Mouse (Mus musculus) neural tube, embryonic 13.5 days (tissue): ENCODE measurements around the gene Ttc4. TPM values are rescaled to one million over a fixed set of nuclear protein-coding genes. Genes with fewer than 3 reads are reported as not detected.

Source experiments
- ATAC-seq: fragments of 200-750 bp; cut with Nextera tagmentation; 2 replicates; pipeline ENCODE4 v1.8.0; 2017; ENCODE audit warnings: low read depth, mild to moderate bottlenecking, moderate TSS enrichment, moderate library complexity
- H3K27ac ChIP-seq: fragments of 300-500 bp; sonication (generic); replicated peaks from 2 replicates; pipeline ENCODE4 v1.5.1; 2015; ENCODE audit warnings: moderate library complexity, mild to moderate bottlenecking, inconsistent platforms
- H3K27me3 ChIP-seq: fragments of 300-500 bp; sonication (generic); 2 replicates; pipeline ENCODE4 v1.6.1; 2015; ENCODE audit warnings: mild to moderate bottlenecking, inconsistent platforms
- H3K36me3 ChIP-seq: fragments of 300-500 bp; sonication (generic); 2 replicates; pipeline ENCODE4 v1.6.1; 2015; ENCODE audit warnings: mild to moderate bottlenecking, inconsistent platforms
- H3K4me1 ChIP-seq: fragments of 300-500 bp; sonication (generic); replicated peaks from 2 replicates; pipeline ENCODE4 v1.6.1; 2015; ENCODE audit warnings: inconsistent platforms
- H3K4me2 ChIP-seq: fragments of 300-500 bp; sonication (generic); 2 replicates; pipeline ENCODE4 v1.6.1; 2015; ENCODE audit warnings: inconsistent platforms, mild to moderate bottlenecking, moderate library complexity
- H3K4me3 ChIP-seq: fragments of 300-500 bp; sonication (generic); 2 replicates; pipeline ENCODE4 v1.5.1; 2015; ENCODE audit warnings: mild to moderate bottlenecking, inconsistent platforms
- H3K9ac ChIP-seq: fragments of 300-500 bp; sonication (generic); 2 replicates; pipeline ENCODE4 v1.6.1; 2015; ENCODE audit warnings: moderate library complexity, mild to moderate bottlenecking, inconsistent platforms
- H3K9me3 ChIP-seq: fragments of 300-500 bp; sonication (generic); 2 replicates; pipeline ENCODE4 v1.6.1; 2016; ENCODE audit warnings: inconsistent platforms
- WGBS: fragments of 180-500 bp; shearing (Covaris S2); methylation state at CpG from one replicate; pipeline ENCODE4 v1.1.7; 2015; 5-methylcytosine and 5-hydroxymethylcytosine counted together
- polyA plus RNA-seq: library from polyadenylated mRNA; unstranded; fragments of >200 nt; fragmentation: Nextera tagmentation; extraction: Ambion mirVana; gene quantifications from 2 replicates; pipeline ENCODE4 v1.2.1, GENCODE M21; 2015

Gene Ttc4
- polyA plus RNA-seq, 1 experiment from 2014 or later: 109 TPM

GRCm38 (mm10) chr4:106622712-106623111 is 56.0 kb downstream of the Ttc4 start:
- Histone ChIP-seq H3K9ac (no peak overlapping the region), H3K4me3 (no peak overlapping the region), H3K4me1 (peaks cover 16% of the 10 kb centered on the region), H3K4me2 (no peak overlapping the region; the same call in 1 of the 2 replicates), H3K9me3 (no peaks in the 10 kb centered on the region), H3K27ac (no peak overlapping the region), H3K27me3 (peaks cover 41% of the 10 kb centered on the region), H3K36me3 (no peaks in the 10 kb centered on the region)
- no peak for ATAC-seq
- 34% methylated on average over 28 of the region's 28 CpGs for WGBS

DNA sequence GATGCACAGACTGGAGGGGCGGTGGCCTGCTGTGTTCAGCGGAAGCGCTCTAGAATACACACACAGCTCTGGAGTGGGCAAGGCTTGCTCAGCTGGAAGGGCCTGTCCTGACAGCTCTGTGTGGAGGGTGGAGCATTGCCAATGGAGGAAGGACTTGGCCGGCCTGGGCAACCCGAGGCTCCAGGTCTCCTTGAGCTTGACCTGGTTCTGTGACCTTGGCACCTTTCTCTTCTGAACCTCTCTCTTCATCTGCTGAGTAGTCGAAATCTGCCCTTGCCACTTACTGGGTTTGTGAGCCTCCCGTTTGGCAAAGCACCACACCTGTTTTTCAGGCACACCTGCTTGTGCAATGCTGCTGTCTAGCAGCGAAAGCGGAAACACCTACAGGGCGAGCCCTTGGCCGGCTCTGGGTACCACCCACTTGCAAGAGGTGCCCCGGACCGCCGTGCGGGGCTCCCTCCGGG is 56.7 kb downstream of the Ttc4 start, which contains the start of gene Ttc22:
Gene Ttc22 (plus strand): TSS at position 403 of the 464 bp plus-strand sequence.
- no peaks in the 10 kb centered on the region for H3K36me3 ChIP-seq
- peaks cover 43% of the 10 kb centered on the region for H3K27me3 ChIP-seq
- H3K4me3 ChIP-seq: no peak within 1 kb of the TSS
- H3K27ac ChIP-seq: no peak within 1 kb of the TSS
- no peak within 1 kb of the TSS for H3K9ac ChIP-seq
- no peaks in the 10 kb centered on the region for H3K9me3 ChIP-seq
- ATAC-seq: no peak
- H3K4me1 ChIP-seq: peaks cover 20% of the 10 kb centered on the region
- no peak within 1 kb of the TSS; the same call in 1 of the 2 replicates for H3K4me2 ChIP-seq
- WGBS: 35% methylated on average over 16 of the region's 16 CpGs

- WGBS: 77% methylated on average over 3 of the region's 3 CpGs
- no peaks in the 10 kb centered on the region for H3K36me3 ChIP-seq
- H3K27me3 ChIP-seq: peaks cover 45% of the 10 kb centered on the region
- no peaks in the 10 kb centered on the region for H3K9me3 ChIP-seq
- H3K9ac ChIP-seq: no peak overlapping the region
- peaks cover 20% of the 10 kb centered on the region for H3K4me1 ChIP-seq
- no peak for ATAC-seq
- H3K4me2 ChIP-seq: no peak overlapping the region
- no peak overlapping the region for H3K27ac ChIP-seq
- no peak overlapping the region for H3K4me3 ChIP-seq
Observed at GRCm38 (mm10) chr4:106621428-106621827, 57.3 kb downstream of the Ttc4 start.

GRCm38 (mm10) chr4:106618898-106619297 is 59.8 kb downstream of the Ttc4 start:
- no peak for ATAC-seq

DNA sequence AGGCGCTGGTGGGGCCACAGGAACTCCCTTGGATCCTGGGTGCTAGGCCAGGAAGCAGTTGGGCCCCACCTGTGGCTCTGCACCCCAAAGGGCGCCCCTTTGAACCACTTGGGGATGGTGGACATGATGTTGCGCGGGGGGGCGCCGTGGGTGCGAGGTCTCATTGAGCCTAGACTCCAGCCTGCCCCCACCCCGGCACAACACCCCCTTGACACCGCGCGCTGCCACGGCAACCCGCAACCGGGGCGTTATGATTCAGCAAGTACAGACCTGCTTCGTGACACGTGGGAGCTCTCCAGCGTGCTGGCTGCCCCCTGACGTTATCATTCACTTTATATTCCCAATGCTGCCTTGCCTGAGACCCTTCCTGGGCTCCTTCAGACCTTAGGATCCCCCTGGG is 61.7 kb downstream of the Ttc4 start, which contains the start of gene Lexm:
Gene Lexm (minus strand): TSS at position 186 of the 400 bp plus-strand sequence.
- H3K4me1 ChIP-seq: peaks cover 19% of the 10 kb centered on the region
- no peaks in the 10 kb centered on the region for H3K9me3 ChIP-seq
- H3K36me3 ChIP-seq: no peaks in the 10 kb centered on the region
- H3K27me3 ChIP-seq: peaks cover 16% of the 10 kb centered on the region
- peak within 1 kb of the TSS; percentile 49 for H3K4me2 ChIP-seq
- 2% methylated on average over 19 of the region's 19 CpGs for WGBS
- H3K9ac ChIP-seq: peak within 1 kb of the TSS; percentile 49
- no peak within 1 kb of the TSS for H3K27ac ChIP-seq
- 0 out of 2 replicates have a peak within 1 kb of the TSS, but pooled peaks have one; percentile 10 for H3K4me3 ChIP-seq
- ATAC-seq: no peak

More at GRCm38 (mm10) chr4:106618898-106619297, 59.8 kb downstream of the Ttc4 start:
- Histone ChIP-seq H3K9me3 (no peaks in the 10 kb centered on the region), H3K9ac (no peak overlapping the region), H3K27me3 (peaks cover 35% of the 10 kb centered on the region), H3K4me3 (no peak overlapping the region), H3K4me1 (peaks cover 18% of the 10 kb centered on the region), H3K4me2 (no peak overlapping the region), H3K27ac (no peak overlapping the region), H3K36me3 (no peaks in the 10 kb centered on the region)
- WGBS: 86% methylated on average over 4 of the region's 4 CpGs

DNA sequence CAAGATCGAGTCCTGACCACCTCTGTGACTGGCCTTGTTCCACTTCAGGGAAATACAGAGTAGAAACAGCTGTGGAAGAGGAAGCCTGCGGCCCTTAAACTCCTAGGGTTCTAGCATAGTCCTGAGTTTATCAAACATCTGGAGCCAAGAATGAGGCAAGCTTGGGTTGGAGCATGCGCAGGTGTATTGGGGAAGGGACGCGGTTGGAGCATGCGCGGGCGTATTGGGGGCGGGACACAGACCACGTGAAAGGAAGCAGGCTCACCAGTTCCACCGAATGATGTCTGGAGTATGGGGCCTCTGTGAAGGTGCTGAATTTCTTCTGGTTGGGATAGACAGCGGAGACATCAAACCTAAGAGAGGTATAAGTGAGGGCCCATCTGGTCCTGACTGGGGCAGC is 63.1 kb downstream of the Ttc4 start:
- Histone ChIP-seq H3K27me3 (peaks cover 6% of the 10 kb centered on the region; the same call in 1 of the 2 replicates), H3K27ac (no peak overlapping the region), H3K4me2 (no peak overlapping the region), H3K9ac (no peak overlapping the region), H3K36me3 (no peaks in the 10 kb centered on the region), H3K9me3 (no peaks in the 10 kb centered on the region), H3K4me1 (peaks cover 19% of the 10 kb centered on the region), H3K4me3 (no peak overlapping the region)
- 81% methylated on average over 12 of the region's 12 CpGs for WGBS
- no peak for ATAC-seq

DNA sequence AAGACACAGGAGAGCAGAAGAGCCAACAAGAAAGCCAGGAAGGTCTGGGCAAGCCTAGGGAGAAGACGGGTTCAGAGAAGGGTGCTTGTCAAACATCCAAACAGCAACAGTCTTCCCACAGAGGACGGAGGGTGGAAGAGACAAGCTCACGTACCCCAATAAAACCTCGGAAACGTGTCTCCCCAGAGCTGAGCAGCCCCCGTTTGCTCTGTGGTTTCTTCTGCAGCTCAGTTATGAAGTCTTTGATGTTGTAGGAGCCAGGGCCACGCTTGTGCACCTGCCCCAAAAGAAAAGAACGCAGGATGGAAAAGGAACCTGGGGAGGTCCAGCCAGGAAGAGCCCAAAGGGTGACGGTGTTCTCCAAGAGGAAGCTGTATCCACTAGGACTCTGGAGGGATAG is 63.9 kb downstream of the Ttc4 start:
- WGBS: 85% methylated on average over 9 of the region's 9 CpGs
- H3K9me3 ChIP-seq: no peaks in the 10 kb centered on the region
- ATAC-seq: no peak
- H3K27ac ChIP-seq: no peak overlapping the region
- H3K4me1 ChIP-seq: peaks cover 19% of the 10 kb centered on the region
- H3K27me3 ChIP-seq: peaks cover 6% of the 10 kb centered on the region; the same call in 1 of the 2 replicates
- H3K4me3 ChIP-seq: no peak overlapping the region
- H3K9ac ChIP-seq: no peak overlapping the region
- no peaks in the 10 kb centered on the region for H3K36me3 ChIP-seq
- no peak overlapping the region for H3K4me2 ChIP-seq

DNA sequence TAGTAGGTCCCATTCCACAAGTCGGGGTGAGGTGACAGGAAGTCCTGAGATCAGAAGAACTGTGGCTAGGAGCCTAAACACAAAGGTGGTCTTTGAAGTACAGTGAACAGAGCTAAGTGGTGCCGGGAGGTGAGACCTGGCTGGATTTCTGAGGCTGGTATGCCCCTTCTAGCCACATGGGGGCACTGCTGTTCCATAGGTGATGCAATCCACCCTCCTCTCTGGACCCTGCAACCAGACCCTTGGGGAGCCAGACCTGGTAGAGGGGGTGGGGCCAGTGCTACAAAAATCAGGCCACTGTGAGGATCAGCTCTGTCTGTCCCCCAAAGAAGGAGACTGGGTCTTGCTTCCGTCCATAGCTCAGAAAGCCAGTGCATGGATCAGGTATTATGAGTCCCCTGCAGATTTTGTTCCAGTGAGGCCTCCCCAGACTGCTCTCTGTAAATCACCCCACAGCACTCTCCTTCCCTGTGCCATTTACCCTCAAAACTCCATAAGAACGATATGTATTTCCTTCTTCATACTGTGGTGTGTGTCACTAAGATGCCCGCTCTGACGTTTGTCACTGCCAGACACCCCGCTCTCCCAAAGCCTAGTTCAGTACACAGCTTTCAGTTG is 64.5 kb downstream of the Ttc4 start:
- Histone ChIP-seq H3K4me2 (no peak overlapping the region), H3K4me1 (peaks cover 19% of the 10 kb centered on the region), H3K27me3 (peaks cover 6% of the 10 kb centered on the region; the same call in 1 of the 2 replicates), H3K27ac (no peak overlapping the region), H3K9me3 (no peaks in the 10 kb centered on the region), H3K9ac (no peak overlapping the region), H3K36me3 (no peaks in the 10 kb centered on the region), H3K4me3 (no peak overlapping the region)
- WGBS: 40% methylated on average over 7 of the region's 7 CpGs
- peak; percentile 90 for ATAC-seq

GRCm38 (mm10) chr4:106613560-106613959 is 65.2 kb downstream of the Ttc4 start:
- no peak overlapping the region for H3K4me2 ChIP-seq
- no peak overlapping the region for H3K27ac ChIP-seq
- H3K36me3 ChIP-seq: no peaks in the 10 kb centered on the region
- H3K9me3 ChIP-seq: no peaks in the 10 kb centered on the region
- ATAC-seq: 0 out of 2 replicates have a peak, but pooled peaks have one; percentile 16
- peaks cover 6% of the 10 kb centered on the region; the same call in 1 of the 2 replicates for H3K27me3 ChIP-seq
- no peak overlapping the region for H3K4me3 ChIP-seq
- H3K4me1 ChIP-seq: peaks cover 19% of the 10 kb centered on the region
- 76% methylated on average over 3 of the region's 3 CpGs for WGBS
- no peak overlapping the region for H3K9ac ChIP-seq

GRCm38 (mm10) chr4:106613105-106613504 is 65.6 kb downstream of the Ttc4 start:
- no peaks in the 10 kb centered on the region for H3K36me3 ChIP-seq
- no peaks in the 10 kb centered on the region for H3K9me3 ChIP-seq
- no peak overlapping the region for H3K4me3 ChIP-seq
- no peak for ATAC-seq
- no peak overlapping the region for H3K9ac ChIP-seq
- H3K4me1 ChIP-seq: peaks cover 19% of the 10 kb centered on the region
- H3K27ac ChIP-seq: no peak overlapping the region
- peaks cover 6% of the 10 kb centered on the region; the same call in 1 of the 2 replicates for H3K27me3 ChIP-seq
- 76% methylated on average over 8 of the region's 8 CpGs for WGBS
- H3K4me2 ChIP-seq: no peak overlapping the region
